Mouse (Mus musculus) ES-E14 (cell line): Measurements from ENCODE around the gene Clpb. TPM values are rescaled to one million over a fixed set of nuclear protein-coding genes. Genes with fewer than 3 reads are reported as not detected.

Source experiments
- DNase-seq: peaks from one replicate; pipeline ENCODE4 v3.0.0-alpha.2; 2013; ENCODE audit warnings: low read depth, low spot score
- H3K27ac ChIP-seq: 2 replicates; pipeline ENCODE4 v1.5.1; 2012; ENCODE audit warnings: low read depth, mild to moderate bottlenecking, low read length, moderate library complexity, mixed read lengths; ENCODE audit not compliant: poor library complexity, insufficient read depth, severe bottlenecking
- H3K36me3 ChIP-seq: 2 replicates; pipeline ENCODE4 v1.6.1; 2012; ENCODE audit warnings: mild to moderate bottlenecking, low read length, moderate library complexity, mixed read lengths; ENCODE audit not compliant: control insufficient read depth, poor library complexity, insufficient read depth, severe bottlenecking
- H3K4me1 ChIP-seq, 2 experiments: fragments of 150-350 bp in 1 of 2; sonication (generic) in 1 of 2; 2 replicates each; pipeline ENCODE4 v1.6.1; 2012; ENCODE audit warnings: low read length in 2 of 2, mild to moderate bottlenecking in 1 of 2, mixed read lengths in 1 of 2; ENCODE audit not compliant: control insufficient read depth in 2 of 2, insufficient read depth in 2 of 2, poor library complexity in 1 of 2
- H3K4me3 ChIP-seq, 2 experiments: fragments of 150-350 bp in 1 of 2; sonication (generic) in 1 of 2; 2 replicates each; pipeline ENCODE4 v1.5.1; 2012; ENCODE audit warnings: low read length in 2 of 2, low read depth in 1 of 2, mild to moderate bottlenecking in 1 of 2, mixed read lengths in 1 of 2; ENCODE audit not compliant: insufficient read depth in 1 of 2, poor library complexity in 1 of 2, severe bottlenecking in 1 of 2
- H3K9ac ChIP-seq: 2 replicates; pipeline ENCODE4 v1.6.1; 2012; ENCODE audit warnings: low read depth, mild to moderate bottlenecking, low read length, mixed read lengths; ENCODE audit not compliant: poor library complexity, insufficient read depth, severe bottlenecking
- H3K9me3 ChIP-seq: fragments of 150-350 bp; sonication (generic); 2 replicates; pipeline ENCODE4 v1.6.1; 2012; ENCODE audit warnings: low read depth, mild to moderate bottlenecking, low read length; ENCODE audit not compliant: control insufficient read depth, insufficient read depth
- CHD2 ChIP-seq: IDR thresholded peaks from 2 replicates; pipeline ENCODE4 v1.6.1; 2014; ENCODE audit warnings: mild to moderate bottlenecking, low read depth, low read length, inconsistent platforms
- HCFC1 ChIP-seq: IDR thresholded peaks from 2 replicates; pipeline ENCODE4 v1.6.1; 2012; ENCODE audit warnings: low read length, inconsistent platforms, borderline replicate concordance; ENCODE audit not compliant: insufficient read depth
- MAFK ChIP-seq: IDR thresholded peaks from 2 replicates; pipeline ENCODE4 v1.6.1; 2014; ENCODE audit warnings: mild to moderate bottlenecking, low read depth, low read length, inconsistent platforms; ENCODE audit not compliant: insufficient read depth
- ZC3H11A ChIP-seq: IDR thresholded peaks from 2 replicates; pipeline ENCODE4 v1.6.1; 2012; ENCODE audit warnings: low read depth, mild to moderate bottlenecking, inconsistent platforms, low read length, borderline replicate concordance
- ZNF384 ChIP-seq: IDR thresholded peaks from 2 replicates; pipeline ENCODE4 v1.6.1; 2012; ENCODE audit warnings: low read depth, low read length, inconsistent platforms
- in situ Hi-C, 2 experiments: fragments of 600-800 bp; cut with MboI; formaldehyde crosslinking; loops; one replicate each; pipeline ENCODE4 v1.15.1; 2025; ENCODE audit warnings: low sequenced_read_pairs in 2 of 2, inconsistent platforms in 1 of 2; ENCODE audit not compliant: unreplicated experiment in 2 of 2
- total RNA-seq: library from RNA; depleted of rRNA; stranded (reverse); fragments of 300-350 nt; gene quantifications from 2 replicates; pipeline ENCODE4 v1.2.3, GENCODE M21; 2012

Clpb gene
- total RNA-seq, 1 experiment, result 197 TPM

DNA sequence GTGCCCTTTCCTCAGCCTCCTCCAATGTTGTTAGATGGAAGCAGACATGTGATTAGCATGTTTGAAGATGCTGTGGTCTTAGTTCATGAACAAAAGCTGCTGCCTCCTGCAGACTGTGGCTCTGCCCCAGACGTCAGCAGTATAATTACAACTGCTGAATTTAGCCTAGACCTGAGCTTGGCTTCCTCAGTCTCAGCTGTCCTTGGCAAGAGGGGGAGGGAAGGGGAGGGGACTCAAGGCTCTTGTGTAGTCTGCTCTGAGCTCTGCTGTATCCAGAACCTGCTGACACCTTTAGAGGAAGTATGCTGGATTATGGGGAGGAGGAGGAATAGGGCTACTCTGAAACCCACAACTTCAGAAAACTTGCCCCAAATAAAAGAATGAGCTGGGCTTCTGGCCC is 76.2 kb downstream of the Clpb start:
- Histone ChIP-seq H3K4me1 (no peaks in the 10 kb centered on the region), H3K9ac (no peak overlapping the region), H3K36me3 (no peaks in the 10 kb centered on the region), H3K4me3 (no peak overlapping the region), H3K9me3 (no peaks in the 10 kb centered on the region), H3K27ac (no peak overlapping the region)
- in situ Hi-C loops, result no loop called here
- DNase-seq, result no peak
- TF ChIP-seq HCFC1 (no peak), ZC3H11A (no peak)

GRCm38 (mm10) chr7:101743487-101743886 is 80.1 kb downstream of the Clpb start:
- in situ Hi-C loops, result no loop called here
- Histone ChIP-seq H3K4me1 (no peaks in the 10 kb centered on the region), H3K9me3 (no peaks in the 10 kb centered on the region), H3K36me3 (no peaks in the 10 kb centered on the region), H3K4me3 (no peak overlapping the region), H3K9ac (no peak overlapping the region), H3K27ac (no peak overlapping the region)
- DNase-seq, result no peak
- TF ChIP-seq CHD2 (no peak), ZC3H11A (no peak), ZNF384 (no peak), MAFK (no peak), HCFC1 (no peak)

- no peak overlapping the region for H3K9ac ChIP-seq
- H3K4me1 ChIP-seq, result no peaks in the 10 kb centered on the region
- no peak for TF ChIP-seq CHD2
- TF ChIP-seq ZC3H11A, result no peak
- TF ChIP-seq MAFK, result no peak
- TF ChIP-seq ZNF384, result no peak
- TF ChIP-seq HCFC1, result no peak
- in situ Hi-C loops, result no loop called here
- no peak for DNase-seq
- no peak overlapping the region for H3K27ac ChIP-seq
- no peaks in the 10 kb centered on the region for H3K36me3 ChIP-seq
- no peaks in the 10 kb centered on the region for H3K9me3 ChIP-seq
- H3K4me3 ChIP-seq, result no peak overlapping the region
Observed at GRCm38 (mm10) chr7:101746559-101747334, 83.3 kb downstream of the Clpb start.

GRCm38 (mm10) chr7:101750268-101750667 is 86.8 kb downstream of the Clpb start:
- H3K9me3 ChIP-seq, result no peaks in the 10 kb centered on the region
- no peak overlapping the region for H3K9ac ChIP-seq
- no peak for TF ChIP-seq CHD2
- TF ChIP-seq ZNF384, result no peak
- no peak for TF ChIP-seq ZC3H11A
- TF ChIP-seq HCFC1, result no peak
- no peak for TF ChIP-seq MAFK
- no peak overlapping the region for H3K4me3 ChIP-seq
- peaks cover 11% of the 10 kb centered on the region for H3K36me3 ChIP-seq
- no peak overlapping the region for H3K27ac ChIP-seq
- no peak for DNase-seq
- in situ Hi-C loops, result no loop called here
- no peaks in the 10 kb centered on the region for H3K4me1 ChIP-seq

- TF ChIP-seq MAFK (no peak), CHD2 (no peak), ZC3H11A (no peak), ZNF384 (no peak), HCFC1 (no peak)
- no peak for DNase-seq
- no peak overlapping the region for H3K4me3 ChIP-seq
- no peak overlapping the region for H3K9ac ChIP-seq
- no peak overlapping the region for H3K27ac ChIP-seq
- in situ Hi-C loops, result no loop called here
- no peaks in the 10 kb centered on the region for H3K4me1 ChIP-seq
- H3K9me3 ChIP-seq, result no peaks in the 10 kb centered on the region
- peaks cover 11% of the 10 kb centered on the region for H3K36me3 ChIP-seq
Observed at GRCm38 (mm10) chr7:101752346-101752745, 88.9 kb downstream of the Clpb start.
